Mouse (Mus musculus): ENCODE results near the gene Zbtb8os. TPM values are rescaled to one million over a fixed set of nuclear protein-coding genes. Genes with fewer than 3 reads are reported as not detected.

The Zbtb8os gene
- polyA plus RNA-seq, 1 experiment from 2014 or later = 53.3 TPM

DNA sequence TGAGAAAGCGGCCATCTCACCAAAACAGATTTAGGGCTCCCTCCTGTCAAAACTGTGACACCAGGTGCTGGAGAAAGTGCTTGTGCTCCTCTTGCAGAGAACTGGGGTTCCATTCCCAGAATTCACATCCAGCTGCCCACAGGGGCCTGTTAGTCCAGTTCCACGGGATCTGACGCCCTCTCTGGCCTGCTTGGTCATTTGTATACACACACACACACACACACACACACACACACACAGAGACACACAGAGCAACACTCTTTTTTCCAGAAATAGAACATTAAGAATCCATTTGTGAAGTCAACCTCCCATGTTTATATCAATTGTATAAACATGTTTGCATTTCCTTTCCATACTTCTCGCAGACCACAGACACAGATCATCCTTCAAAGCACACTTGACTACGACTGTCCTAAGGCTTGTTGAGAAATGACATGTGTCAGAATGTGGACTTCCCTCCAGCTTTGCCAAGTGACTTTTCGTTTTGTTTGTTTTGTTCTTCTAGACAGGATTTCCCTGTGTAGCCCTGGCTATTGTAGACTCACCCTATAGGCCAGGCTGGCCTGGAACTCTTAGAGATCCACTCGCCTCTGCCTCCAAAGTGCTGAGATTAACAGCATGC, 55.6 kb downstream of the Zbtb8os start:
- 87% methylated on average over 7 of the region's 7 CpGs for WGBS
- Histone ChIP-seq H3K27me3 (ENCODE audit: control insufficient read depth, insufficient read depth, low read length) (no peaks in the 10 kb centered on the region), H3K27ac (replicated peaks; ENCODE audit: low read depth, low read length) (no peak overlapping the region), H3K4me3 (ENCODE audit: low read depth, low read length) (no peak overlapping the region), H3K4me2 (ENCODE audit: low read depth, severe bottlenecking) (no peak overlapping the region), H3K4me1 (ENCODE audit: control insufficient read depth, insufficient read depth, low read length) (no peaks in the 10 kb centered on the region), H3K9ac (ENCODE audit: low read length) (no peak overlapping the region), H3K9me3 (ENCODE audit: control insufficient read depth, low read length) (no peaks in the 10 kb centered on the region), H3K36me3 (ENCODE audit: control insufficient read depth, insufficient read depth, low read length) (no peaks in the 10 kb centered on the region)
- ATAC-seq (ENCODE audit: insufficient number of reproducible peaks, low FRiP score, low TSS enrichment, low read depth) (no peak), DNase-seq (ENCODE audit: low spot score) (no peak)

GRCm38 (mm10) chr4:129394089-129394870, 58.8 kb downstream of the Zbtb8os start:
- 56% methylated on average over 12 of the region's 12 CpGs for WGBS
- DNase-seq (ENCODE audit: low spot score) (no peak), ATAC-seq (ENCODE audit: insufficient number of reproducible peaks, low FRiP score, low TSS enrichment, low read depth) (no peak)
- H3K27ac ChIP-seq (replicated peaks; ENCODE audit: low read depth, low read length) = no peak overlapping the region
- H3K4me2 ChIP-seq (ENCODE audit: low read depth, severe bottlenecking) = no peak overlapping the region
- H3K4me1 ChIP-seq (ENCODE audit: control insufficient read depth, insufficient read depth, low read length) = no peaks in the 10 kb centered on the region
- no peak overlapping the region for H3K9ac ChIP-seq (ENCODE audit: low read length)
- H3K9me3 ChIP-seq (ENCODE audit: control insufficient read depth, low read length) = no peaks in the 10 kb centered on the region
- H3K4me3 ChIP-seq (ENCODE audit: low read depth, low read length) = no peak overlapping the region
- H3K27me3 ChIP-seq (ENCODE audit: control insufficient read depth, insufficient read depth, low read length) = no peaks in the 10 kb centered on the region
- H3K36me3 ChIP-seq (ENCODE audit: control insufficient read depth, insufficient read depth, low read length) = no peaks in the 10 kb centered on the region

DNA sequence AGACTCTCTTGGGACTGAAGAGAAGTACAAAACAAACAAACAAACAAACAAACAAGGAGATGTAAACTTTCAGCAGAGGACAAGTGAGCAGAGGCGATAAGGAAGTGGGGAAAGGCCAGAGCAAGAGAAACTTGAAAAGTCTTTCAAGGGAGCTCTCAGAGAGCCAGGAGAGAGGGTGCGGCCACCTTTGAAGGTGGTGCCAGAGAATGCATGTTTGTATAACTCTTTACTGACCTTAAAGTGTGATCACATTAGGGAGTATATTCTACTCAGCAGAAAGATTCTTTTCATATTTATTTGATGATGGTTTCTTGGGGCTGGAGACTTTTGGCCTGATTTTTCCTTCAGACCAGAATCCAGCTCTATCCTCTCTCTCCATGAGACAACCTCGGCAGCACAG, 61.5 kb downstream of the Zbtb8os start:
- Histone ChIP-seq H3K9me3 (ENCODE audit: control insufficient read depth, low read length) (no peaks in the 10 kb centered on the region), H3K4me3 (ENCODE audit: low read depth, low read length) (no peak overlapping the region), H3K9ac (ENCODE audit: low read length) (no peak overlapping the region), H3K4me1 (ENCODE audit: control insufficient read depth, insufficient read depth, low read length) (no peaks in the 10 kb centered on the region), H3K36me3 (ENCODE audit: control insufficient read depth, insufficient read depth, low read length) (no peaks in the 10 kb centered on the region), H3K27ac (replicated peaks; ENCODE audit: low read depth, low read length) (no peak overlapping the region), H3K27me3 (ENCODE audit: control insufficient read depth, insufficient read depth, low read length) (no peaks in the 10 kb centered on the region), H3K4me2 (ENCODE audit: low read depth, severe bottlenecking) (no peak overlapping the region)
- WGBS = 80% methylated on average over 3 of the region's 3 CpGs
- no peak for ATAC-seq (ENCODE audit: insufficient number of reproducible peaks, low FRiP score, low TSS enrichment, low read depth)
- no peak for DNase-seq (ENCODE audit: low spot score)

- no peak for DNase-seq (ENCODE audit: low spot score)
These were observed 64.3 kb downstream of the Zbtb8os start for GRCm38 (mm10) chr4:129399813-129400212.

More at GRCm38 (mm10) chr4:129399813-129400212, 64.3 kb downstream of the Zbtb8os start:
- no peak overlapping the region for H3K4me2 ChIP-seq (ENCODE audit: low read depth, severe bottlenecking)
- ATAC-seq (ENCODE audit: insufficient number of reproducible peaks, low FRiP score, low TSS enrichment, low read depth) = no peak
- no peaks in the 10 kb centered on the region for H3K27me3 ChIP-seq (ENCODE audit: control insufficient read depth, insufficient read depth, low read length)
- WGBS = 82% methylated on average over 4 of the region's 4 CpGs
- H3K9ac ChIP-seq (ENCODE audit: low read length) = no peak overlapping the region
- no peak overlapping the region for H3K27ac ChIP-seq (replicated peaks; ENCODE audit: low read depth, low read length)
- H3K9me3 ChIP-seq (ENCODE audit: control insufficient read depth, low read length) = no peaks in the 10 kb centered on the region
- H3K36me3 ChIP-seq (ENCODE audit: control insufficient read depth, insufficient read depth, low read length) = no peaks in the 10 kb centered on the region
- no peak overlapping the region for H3K4me3 ChIP-seq (ENCODE audit: low read depth, low read length)
- H3K4me1 ChIP-seq (ENCODE audit: control insufficient read depth, insufficient read depth, low read length) = no peaks in the 10 kb centered on the region

Other genes with a start within 250 kb of the Zbtb8os start
- gene Tmem54, start 230.1 kb upstream of the Zbtb8os start, polyA plus RNA-seq (2014; fragmentation: Nextera tagmentation; extraction: Ambion mirVana) = 4.3 and 4.6 TPM in 2 replicates
- gene Hpca, start 213.7 kb upstream of the Zbtb8os start, polyA plus RNA-seq (2014; fragmentation: Nextera tagmentation; extraction: Ambion mirVana) = 0.19 and 0.23 TPM in 2 replicates
- gene Fndc5, start 198.7 kb upstream of the Zbtb8os start, polyA plus RNA-seq (2014; fragmentation: Nextera tagmentation; extraction: Ambion mirVana) = 3.7 and 4.5 TPM in 2 replicates
- 30.5 and 32.3 TPM in 2 replicates for gene S100pbp, start 146.0 kb upstream of the Zbtb8os start, polyA plus RNA-seq (2014; fragmentation: Nextera tagmentation; extraction: Ambion mirVana)
- gene Yars, start 145.9 kb upstream of the Zbtb8os start, polyA plus RNA-seq (2014; fragmentation: Nextera tagmentation; extraction: Ambion mirVana) = 83.1 and 84.8 TPM in 2 replicates
- 3.7 and 4.2 TPM in 2 replicates for gene C77080, start 74.3 kb upstream of the Zbtb8os start, polyA plus RNA-seq (2014; fragmentation: Nextera tagmentation; extraction: Ambion mirVana)
- gene Sync, start 48.1 kb upstream of the Zbtb8os start, polyA plus RNA-seq (2014; fragmentation: Nextera tagmentation; extraction: Ambion mirVana) = 0.47 and 0.59 TPM in 2 replicates
- 608 and 644 TPM in 2 replicates for gene Rbbp4, start 325 bp upstream of the Zbtb8os start, polyA plus RNA-seq (2014; fragmentation: Nextera tagmentation; extraction: Ambion mirVana)
- gene Zbtb8a, start 42.4 kb downstream of the Zbtb8os start, polyA plus RNA-seq (2014; fragmentation: Nextera tagmentation; extraction: Ambion mirVana) = 7.2 and 7.4 TPM in 2 replicates
- 0.85 and 1.8 TPM in 2 replicates for gene Zbtb8b, start 105.2 kb downstream of the Zbtb8os start, polyA plus RNA-seq (2014; fragmentation: Nextera tagmentation; extraction: Ambion mirVana)
- gene Bsdc1, start 125.9 kb downstream of the Zbtb8os start, polyA plus RNA-seq (2014; fragmentation: Nextera tagmentation; extraction: Ambion mirVana) = 23.8 and 25.9 TPM in 2 replicates
- not detected in 2 replicates for gene Tssk3, start 155.3 kb downstream of the Zbtb8os start, polyA plus RNA-seq (2014; fragmentation: Nextera tagmentation; extraction: Ambion mirVana)
- not detected in 2 replicates for gene Fam229a, start 155.5 kb downstream of the Zbtb8os start, polyA plus RNA-seq (2014; fragmentation: Nextera tagmentation; extraction: Ambion mirVana)
- 1,590 and 1,591 TPM in 2 replicates for gene Marcksl1, start 177.9 kb downstream of the Zbtb8os start, polyA plus RNA-seq (2014; fragmentation: Nextera tagmentation; extraction: Ambion mirVana)
- gene Hdac1, start 207.0 kb downstream of the Zbtb8os start, polyA plus RNA-seq (2014; fragmentation: Nextera tagmentation; extraction: Ambion mirVana) = 299 and 309 TPM in 2 replicates
- 10.7 and 12.1 TPM in 2 replicates for gene Lck, start 237.9 kb downstream of the Zbtb8os start, polyA plus RNA-seq (2014; fragmentation: Nextera tagmentation; extraction: Ambion mirVana)
- 3.5 and 4.3 TPM in 2 replicates for gene Fam167b, start 242.9 kb downstream of the Zbtb8os start, polyA plus RNA-seq (2014; fragmentation: Nextera tagmentation; extraction: Ambion mirVana)